Mouse (Mus musculus) thymus, adult 2 months (tissue): Measurements from ENCODE around the gene Pla2g7.

Source experiments
- CTCF ChIP-seq: fragments of 200-500 bp; IDR thresholded peaks from 2 replicates; pipeline ENCODE4 v1.5.1; 2012; ENCODE audit warnings: mild to moderate bottlenecking, control low read depth, low read length, moderate library complexity, borderline replicate concordance; ENCODE audit not compliant: control insufficient read depth, poor library complexity, insufficient read depth; ENCODE audit errors: extremely low read depth
- POLR2A ChIP-seq: fragments of 200-500 bp; IDR thresholded peaks from 2 replicates; pipeline ENCODE4 v1.6.1; 2012; ENCODE audit warnings: mild to moderate bottlenecking, low read length, control low read depth, moderate library complexity; ENCODE audit not compliant: control insufficient read depth, poor library complexity, insufficient read depth; ENCODE audit errors: extremely low read depth

GRCm38 (mm10) chr17:43606704-43607103, 38.8 kb downstream of the Pla2g7 start:
- TF ChIP-seq CTCF: no peak
- no peak for TF ChIP-seq POLR2A
